Mouse (Mus musculus) A20 (cell line): ENCODE results near the gene Noxa1.
A peak's percentile ranks its signal among the peaks of the same experiment; 100 is the strongest.

ENCODE experiments used
- DNase-seq: peaks from one replicate; pipeline ENCODE4 v3.0.0-alpha.2; 2011; ENCODE audit warnings: low read depth, low spot score

Noxa1 gene

GRCm38 (mm10) chr2:25098956-25099355, 4.0 kb upstream of the Noxa1 start:
- no peak for DNase-seq

GRCm38 (mm10) chr2:25098005-25098615, 3.2 kb upstream of the Noxa1 start:
- no peak for DNase-seq

GRCm38 (mm10) chr2:25094785-25095108, 202 bp downstream of the Noxa1 start:
- no peak for DNase-seq

- no peak for DNase-seq
Measured at GRCm38 (mm10) chr2:25088636-25089035, 6.3 kb downstream of the Noxa1 start.

- no peak for DNase-seq
Measured at GRCm38 (mm10) chr2:25087842-25088241, 7.1 kb downstream of the Noxa1 start.

GRCm38 (mm10) chr2:25085571-25085970, 9.4 kb downstream of the Noxa1 start:
- no peak for DNase-seq

GRCm38 (mm10) chr2:25083697-25084096, 11.3 kb downstream of the Noxa1 start:
- no peak for DNase-seq

- DNase-seq = no peak
Measured at GRCm38 (mm10) chr2:25080076-25080475, 14.9 kb downstream of the Noxa1 start, which contains the start of gene Entpd8. Entpd8 (plus strand) TSS chr2:25080304.

- no peak for DNase-seq
Measured at GRCm38 (mm10) chr2:25078967-25079366, 16.0 kb downstream of the Noxa1 start.

GRCm38 (mm10) chr2:25075506-25075905, 19.4 kb downstream of the Noxa1 start:
- no peak for DNase-seq

- DNase-seq = peak; percentile 35
Measured at GRCm38 (mm10) chr2:25072398-25072797, 22.6 kb downstream of the Noxa1 start.

GRCm38 (mm10) chr2:25069537-25069936, 25.4 kb downstream of the Noxa1 start:
- DNase-seq = no peak

GRCm38 (mm10) chr2:25066552-25066951, 28.4 kb downstream of the Noxa1 start:
- peak; percentile 42 for DNase-seq

GRCm38 (mm10) chr2:25065537-25065936, 29.4 kb downstream of the Noxa1 start:
- no peak for DNase-seq

GRCm38 (mm10) chr2:25064285-25064684, 30.7 kb downstream of the Noxa1 start:
- no peak for DNase-seq

GRCm38 (mm10) chr2:25063523-25063922, 31.4 kb downstream of the Noxa1 start:
- DNase-seq = no peak

- DNase-seq = no peak
Measured at GRCm38 (mm10) chr2:25058926-25059325, 36.0 kb downstream of the Noxa1 start.

GRCm38 (mm10) chr2:25055409-25056155, 39.4 kb downstream of the Noxa1 start:
- no peak for DNase-seq

GRCm38 (mm10) chr2:25055068-25055405, 39.9 kb downstream of the Noxa1 start:
- peak; percentile 23 for DNase-seq

GRCm38 (mm10) chr2:25054221-25055067, 40.5 kb downstream of the Noxa1 start, which contains the start of gene Nsmf:
Nsmf (plus strand) TSS chr2:25054355.
- peak; percentile 87 for DNase-seq

GRCm38 (mm10) chr2:25053101-25053500, 41.8 kb downstream of the Noxa1 start:
- no peak for DNase-seq

GRCm38 (mm10) chr2:25051450-25051849, 43.5 kb downstream of the Noxa1 start:
- DNase-seq = no peak
